Mouse (Mus musculus): ENCODE results near the gene Vmn1r188. TPM values are rescaled to one million over a fixed set of nuclear protein-coding genes. Genes with fewer than 3 reads are reported as not detected.
A peak's percentile ranks its signal among the peaks of the same experiment; 100 is the strongest.
"Not testable (repeated sequence)": the region's sequence is repeated elsewhere in the genome, so short reads cannot be mapped to it uniquely, and the experiment has no call there.

Vmn1r188 gene
- polyA plus RNA-seq, 1 experiment from 2014 or later, result not detected

DNA sequence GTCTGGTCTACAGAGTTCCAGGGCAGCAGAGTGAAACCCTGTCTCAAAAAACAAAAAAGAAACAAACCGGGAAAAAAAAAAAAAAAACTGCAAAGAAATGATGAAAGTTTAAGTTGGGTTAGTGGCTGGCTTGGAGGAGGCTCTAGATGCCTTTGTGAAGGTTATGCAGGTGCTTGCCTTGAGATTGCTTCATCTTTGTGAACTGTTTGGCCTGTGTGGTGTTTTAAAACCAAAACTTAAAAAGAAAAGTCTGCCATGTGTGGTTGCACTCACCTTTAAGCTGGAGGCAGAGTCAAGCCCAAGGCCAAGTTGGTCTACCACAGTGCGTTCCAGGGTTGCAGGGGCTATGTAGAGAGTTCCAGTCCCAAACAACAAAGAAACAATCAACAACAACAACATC lies 35.2 kb upstream of the Vmn1r188 start:
- Histone ChIP-seq H3K4me1 (ENCODE audit: control insufficient read depth, insufficient read depth, low read length) (peaks cover 3% of the 10 kb centered on the region), H3K9me3 (replicated peaks; ENCODE audit: control insufficient read depth, low read length, poor library complexity, severe bottlenecking) (no peaks in the 10 kb centered on the region), H3K4me3 (ENCODE audit: low read depth, low read length) (no peak overlapping the region), H3K4me2 (ENCODE audit: low read length) (no peak overlapping the region), H3K9ac (ENCODE audit: low read depth, low read length) (no peak overlapping the region), H3K27ac (ENCODE audit: low read length) (no peak overlapping the region), H3K27me3 (ENCODE audit: control insufficient read depth, insufficient read depth, low read depth, low read length) (no peaks in the 10 kb centered on the region), H3K36me3 (ENCODE audit: control insufficient read depth, insufficient read depth, low read length) (no peaks in the 10 kb centered on the region)
- ATAC-seq, result no peak
- 89% methylated on average over 2 of the region's 2 CpGs for WGBS

DNA sequence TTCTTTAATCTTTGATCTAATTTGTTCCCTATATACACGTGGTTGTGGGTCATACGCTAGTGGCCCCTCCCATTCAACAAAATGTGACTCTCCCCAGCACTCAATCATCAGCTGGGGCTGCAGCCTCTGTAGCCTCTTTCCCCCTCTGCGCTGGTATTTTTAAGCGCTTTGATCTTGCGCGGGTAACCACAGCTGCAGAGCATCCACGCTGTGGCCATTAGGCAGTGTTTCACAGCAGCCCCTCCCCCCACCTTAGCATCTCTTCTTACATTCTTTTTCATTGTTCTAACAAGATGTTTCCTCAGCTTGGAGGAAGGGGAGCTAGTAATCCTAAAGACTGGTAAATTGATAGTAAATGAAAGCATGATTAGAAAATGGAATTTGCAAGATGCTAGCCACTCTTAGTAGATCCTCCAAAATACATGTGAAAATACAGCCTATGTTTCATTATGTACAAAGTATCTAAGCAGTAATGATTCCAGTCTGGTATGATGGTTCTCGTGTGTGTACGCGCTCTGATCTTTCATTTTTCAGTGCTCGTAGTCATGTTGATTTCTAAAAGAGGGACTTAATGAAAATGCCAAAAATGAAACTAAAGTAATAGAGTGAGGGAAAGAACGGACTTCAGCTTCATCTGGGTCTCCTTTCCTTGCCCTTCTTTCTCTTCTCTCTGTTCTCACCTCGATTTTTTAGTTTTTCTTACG lies 34.4 kb upstream of the Vmn1r188 start:
- H3K4me1 ChIP-seq (ENCODE audit: control insufficient read depth, insufficient read depth, low read length), result no peaks in the 10 kb centered on the region; the same call in 1 of the 2 replicates
- no peaks in the 10 kb centered on the region for H3K36me3 ChIP-seq (ENCODE audit: control insufficient read depth, insufficient read depth, low read length)
- WGBS, result 1% methylated on average over 14 of the region's 14 CpGs
- peak overlapping the region; percentile 79 for H3K9ac ChIP-seq (ENCODE audit: low read depth, low read length)
- H3K27me3 ChIP-seq (ENCODE audit: control insufficient read depth, insufficient read depth, low read depth, low read length), result no peaks in the 10 kb centered on the region
- peak overlapping the region; percentile 68 for H3K4me2 ChIP-seq (ENCODE audit: low read length)
- H3K27ac ChIP-seq (ENCODE audit: low read length), result peak overlapping the region; percentile 92
- peak overlapping the region; percentile 53 for H3K4me3 ChIP-seq (ENCODE audit: low read depth, low read length)
- ATAC-seq, result peak; percentile 65
- no peaks in the 10 kb centered on the region for H3K9me3 ChIP-seq (replicated peaks; ENCODE audit: control insufficient read depth, low read length, poor library complexity, severe bottlenecking)

DNA sequence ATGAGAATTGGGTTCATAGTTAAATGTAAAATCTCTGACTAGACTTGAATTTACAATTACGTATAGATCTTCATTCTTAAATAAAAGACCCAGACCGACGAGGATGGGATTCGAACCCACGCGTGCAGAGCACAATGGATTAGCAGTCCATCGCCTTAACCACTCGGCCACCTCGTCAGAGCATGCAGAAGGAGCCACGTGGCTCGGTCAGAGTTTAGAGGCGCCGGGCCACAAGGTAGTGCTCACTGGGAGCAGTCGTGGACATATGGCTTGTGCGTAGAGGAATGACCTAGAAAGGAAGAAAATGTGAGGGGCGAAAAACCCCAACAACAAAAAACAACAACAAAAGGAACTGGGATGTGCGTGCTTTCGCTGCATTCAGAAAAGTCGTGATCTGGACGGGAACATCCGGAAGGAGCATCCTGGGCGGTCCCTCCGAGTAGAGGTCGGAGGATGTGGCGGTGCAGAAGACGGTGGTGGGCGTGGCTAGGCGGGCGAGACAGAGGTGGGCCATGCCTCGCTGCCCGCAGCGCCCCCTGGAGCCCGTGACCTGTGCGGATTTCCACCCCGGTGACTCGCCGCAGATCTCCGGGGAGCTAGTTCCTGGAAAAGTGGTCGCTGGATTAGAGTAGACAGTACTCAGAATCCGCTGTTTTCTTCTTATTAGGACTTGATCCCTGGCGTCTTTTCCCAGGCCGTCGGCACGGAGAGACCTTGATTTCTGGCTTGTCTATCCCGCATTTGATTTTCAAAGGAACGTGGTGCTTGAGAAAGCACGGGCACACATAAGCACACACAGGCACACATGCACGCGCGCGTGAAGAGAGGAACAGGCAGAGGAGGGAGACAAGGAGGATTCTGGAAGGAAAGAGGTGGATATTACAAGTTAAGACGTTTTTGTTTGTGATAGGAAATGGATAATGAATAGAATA lies 33.4 kb upstream of the Vmn1r188 start:
- WGBS, result under 1% methylated on average over 52 of the region's 52 CpGs
- Histone ChIP-seq H3K27me3 (ENCODE audit: control insufficient read depth, insufficient read depth, low read depth, low read length) (no peaks in the 10 kb centered on the region), H3K36me3 (ENCODE audit: control insufficient read depth, insufficient read depth, low read length) (no peaks in the 10 kb centered on the region), H3K4me2 (ENCODE audit: low read length) (peak overlapping the region; percentile 68), H3K9me3 (replicated peaks; ENCODE audit: control insufficient read depth, low read length, poor library complexity, severe bottlenecking) (no peaks in the 10 kb centered on the region), H3K4me1 (ENCODE audit: control insufficient read depth, insufficient read depth, low read length) (no peaks in the 10 kb centered on the region; the same call in 1 of the 2 replicates), H3K27ac (ENCODE audit: low read length) (peak overlapping the region; percentile 92), H3K9ac (ENCODE audit: low read depth, low read length) (peak overlapping the region; percentile 79), H3K4me3 (ENCODE audit: low read depth, low read length) (peak overlapping the region; percentile 53)
- ATAC-seq, result peak; percentile 96

DNA sequence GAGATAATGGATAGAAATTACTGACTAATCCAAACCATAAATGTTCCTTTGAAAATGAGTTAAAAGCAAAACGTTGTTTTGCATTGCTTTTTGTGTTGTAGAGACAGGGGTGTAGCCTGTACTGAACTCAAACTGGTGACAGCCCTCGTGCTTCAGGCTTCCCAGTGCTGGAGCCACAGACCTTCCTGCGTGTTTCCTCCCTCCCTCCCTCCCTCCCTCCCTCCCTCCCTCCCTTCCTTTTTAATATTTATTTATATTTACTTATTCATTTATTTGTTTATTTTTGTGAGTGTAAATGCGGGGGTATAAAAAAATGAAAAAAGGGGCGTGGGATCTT lies 32.7 kb upstream of the Vmn1r188 start:
- peak; percentile 54 for ATAC-seq
- no peaks in the 10 kb centered on the region for H3K9me3 ChIP-seq (replicated peaks; ENCODE audit: control insufficient read depth, low read length, poor library complexity, severe bottlenecking)
- H3K4me1 ChIP-seq (ENCODE audit: control insufficient read depth, insufficient read depth, low read length), result no peaks in the 10 kb centered on the region; the same call in 1 of the 2 replicates
- no peaks in the 10 kb centered on the region for H3K27me3 ChIP-seq (ENCODE audit: control insufficient read depth, insufficient read depth, low read depth, low read length)
- peak overlapping the region; percentile 92 for H3K27ac ChIP-seq (ENCODE audit: low read length)
- WGBS, result 16% methylated on average over 5 of the region's 5 CpGs
- no peaks in the 10 kb centered on the region for H3K36me3 ChIP-seq (ENCODE audit: control insufficient read depth, insufficient read depth, low read length)
- H3K4me3 ChIP-seq (ENCODE audit: low read depth, low read length), result peak overlapping the region; percentile 53
- H3K4me2 ChIP-seq (ENCODE audit: low read length), result peak overlapping the region; percentile 68
- peak overlapping the region; percentile 79 for H3K9ac ChIP-seq (ENCODE audit: low read depth, low read length)

DNA sequence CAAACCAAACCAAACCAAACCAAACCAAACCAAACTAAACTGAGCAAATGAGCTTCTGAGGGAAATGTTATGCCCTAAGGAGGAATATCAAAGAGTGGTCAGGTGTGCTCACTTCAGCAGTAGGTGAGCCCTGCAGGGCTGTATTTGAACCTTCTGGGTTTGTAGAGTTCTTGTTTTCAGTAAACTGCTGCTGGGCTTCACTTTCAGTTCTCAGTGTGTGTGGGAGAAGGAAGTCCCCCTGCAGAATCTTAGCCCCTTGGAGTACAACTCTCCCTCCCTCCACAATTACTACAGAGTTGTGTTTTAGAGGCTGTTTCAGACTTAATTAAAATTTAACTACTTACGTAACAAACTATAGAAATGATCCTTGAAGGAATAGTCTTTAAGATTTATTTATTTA lies 30.5 kb upstream of the Vmn1r188 start:
- no peaks in the 10 kb centered on the region for H3K9me3 ChIP-seq (replicated peaks; ENCODE audit: control insufficient read depth, low read length, poor library complexity, severe bottlenecking)
- H3K27ac ChIP-seq (ENCODE audit: low read length), result no peak overlapping the region
- 100% methylated on average over 1 of the region's 1 CpGs for WGBS
- no peak overlapping the region for H3K9ac ChIP-seq (ENCODE audit: low read depth, low read length)
- H3K36me3 ChIP-seq (ENCODE audit: control insufficient read depth, insufficient read depth, low read length), result no peaks in the 10 kb centered on the region
- no peaks in the 10 kb centered on the region; the same call in 1 of the 2 replicates for H3K4me1 ChIP-seq (ENCODE audit: control insufficient read depth, insufficient read depth, low read length)
- no peak for ATAC-seq
- H3K27me3 ChIP-seq (ENCODE audit: control insufficient read depth, insufficient read depth, low read depth, low read length), result no peaks in the 10 kb centered on the region
- H3K4me2 ChIP-seq (ENCODE audit: low read length), result no peak overlapping the region
- no peak overlapping the region for H3K4me3 ChIP-seq (ENCODE audit: low read depth, low read length)

DNA sequence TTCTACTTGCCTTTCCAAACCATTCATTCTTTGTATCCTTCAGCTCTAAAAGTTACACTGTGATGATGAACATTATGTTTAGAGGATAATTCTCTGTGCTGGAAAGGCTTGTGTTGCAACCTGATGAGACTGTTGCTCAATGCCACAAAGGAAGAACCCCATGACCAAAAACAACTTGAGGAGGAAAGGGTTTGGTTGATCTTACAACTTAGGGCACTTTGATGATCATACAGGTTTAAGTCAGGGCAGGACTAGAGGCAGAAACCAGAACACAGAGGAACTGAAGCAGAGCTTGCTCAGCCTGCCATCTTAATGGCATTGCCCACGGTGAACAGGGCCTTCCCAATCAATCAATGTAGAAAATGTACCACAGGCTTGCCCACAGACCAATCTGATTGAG lies 22.8 kb upstream of the Vmn1r188 start:
- ATAC-seq, result no peak
- no peaks in the 10 kb centered on the region for H3K4me1 ChIP-seq (ENCODE audit: control insufficient read depth, insufficient read depth, low read length)
- H3K9me3 ChIP-seq (replicated peaks; ENCODE audit: control insufficient read depth, low read length, poor library complexity, severe bottlenecking), result no peaks in the 10 kb centered on the region
- 83% methylated on average over 1 of the region's 1 CpGs for WGBS
- no peaks in the 10 kb centered on the region for H3K27me3 ChIP-seq (ENCODE audit: control insufficient read depth, insufficient read depth, low read depth, low read length)
- no peak overlapping the region for H3K9ac ChIP-seq (ENCODE audit: low read depth, low read length)
- no peaks in the 10 kb centered on the region for H3K36me3 ChIP-seq (ENCODE audit: control insufficient read depth, insufficient read depth, low read length)
- no peak overlapping the region for H3K4me3 ChIP-seq (ENCODE audit: low read depth, low read length)
- no peak overlapping the region for H3K4me2 ChIP-seq (ENCODE audit: low read length)
- H3K27ac ChIP-seq (ENCODE audit: low read length), result no peak overlapping the region

DNA sequence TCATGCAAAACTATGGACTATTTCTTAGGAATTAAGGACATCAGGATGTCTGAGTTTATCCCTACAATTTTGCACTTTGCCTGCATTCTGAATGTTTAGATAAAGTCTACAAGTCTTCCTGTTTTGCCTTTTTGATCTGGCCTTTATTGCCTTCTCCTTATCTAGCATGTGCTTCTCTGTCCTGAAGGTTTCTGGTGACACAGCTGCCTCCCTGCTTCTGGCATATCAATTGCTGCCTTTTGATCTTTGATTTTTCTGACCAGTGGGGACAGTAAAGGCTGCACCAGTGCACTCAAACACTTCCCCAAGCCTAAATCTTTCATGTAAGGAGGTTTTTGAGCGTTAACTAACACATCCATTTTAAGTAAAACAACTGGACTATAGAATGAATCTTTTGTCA lies 20.8 kb upstream of the Vmn1r188 start:
- Histone ChIP-seq H3K36me3 (ENCODE audit: control insufficient read depth, insufficient read depth, low read length) (no peaks in the 10 kb centered on the region), H3K4me3 (ENCODE audit: low read depth, low read length) (no peak overlapping the region), H3K27me3 (ENCODE audit: control insufficient read depth, insufficient read depth, low read depth, low read length) (no peaks in the 10 kb centered on the region), H3K9me3 (replicated peaks; ENCODE audit: control insufficient read depth, low read length, poor library complexity, severe bottlenecking) (no peaks in the 10 kb centered on the region), H3K9ac (ENCODE audit: low read depth, low read length) (no peak overlapping the region), H3K4me1 (ENCODE audit: control insufficient read depth, insufficient read depth, low read length) (no peaks in the 10 kb centered on the region), H3K4me2 (ENCODE audit: low read length) (no peak overlapping the region), H3K27ac (ENCODE audit: low read length) (no peak overlapping the region)
- WGBS, result 71% methylated on average over 1 of the region's 1 CpGs
- ATAC-seq, result no peak

DNA sequence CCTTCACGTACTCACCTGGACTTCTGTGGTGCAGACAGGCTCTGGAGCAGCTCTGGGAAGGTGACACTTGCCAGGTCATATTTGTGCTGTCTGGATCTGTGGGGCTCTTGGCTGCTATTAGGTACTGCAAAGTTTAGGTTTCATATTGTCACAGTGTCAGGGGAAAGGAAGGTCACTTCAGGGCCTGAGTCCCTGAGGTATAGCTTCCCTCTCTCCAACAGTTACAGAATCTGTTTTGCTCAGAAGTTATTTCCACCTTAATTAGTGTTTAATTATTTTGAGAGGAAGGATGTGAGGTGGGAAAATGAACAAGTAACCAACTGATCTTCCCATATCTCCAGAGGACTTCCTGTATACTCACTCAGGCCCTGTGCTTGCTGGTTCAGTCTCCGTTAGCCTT lies 21.5 kb downstream of the Vmn1r188 start, which contains the start of gene Vmn1r189:
Gene Vmn1r189, minus strand, starts transcription at position 101 of the 400 bp plus-strand sequence.
- not testable (repeated sequence) for H3K27me3 ChIP-seq (ENCODE audit: control insufficient read depth, insufficient read depth, low read depth, low read length); H3K27ac ChIP-seq (ENCODE audit: low read length); H3K4me1 ChIP-seq (ENCODE audit: control insufficient read depth, insufficient read depth, low read length); H3K9me3 ChIP-seq (replicated peaks; ENCODE audit: control insufficient read depth, low read length, poor library complexity, severe bottlenecking); H3K36me3 ChIP-seq (ENCODE audit: control insufficient read depth, insufficient read depth, low read length); H3K9ac ChIP-seq (ENCODE audit: low read depth, low read length); ATAC-seq; H3K4me3 ChIP-seq (ENCODE audit: low read depth, low read length); H3K4me2 ChIP-seq (ENCODE audit: low read length)
- WGBS, result 100% methylated on average over 1 of the region's 2 CpGs

Measured in midbrain, embryonic 16.5 days (tissue).